Mouse (Mus musculus) myocyte (in vitro differentiated cells): ENCODE measurements at regions not wholly inside any gene's neighbourhood (a gene's known extent, or its start where the extent isn't known, plus 50 kb on each side); places are given as distances from the start of the nearest gene placed in this dataset.

Experiments
- CEBPB ChIP-seq: IDR thresholded peaks from 2 replicates; pipeline ENCODE4 v1.6.1; 2011; ENCODE audit warnings: mild to moderate bottlenecking, moderate library complexity; ENCODE audit not compliant: poor library complexity, insufficient read depth, severe bottlenecking
- MAX ChIP-seq: IDR thresholded peaks from one replicate; pipeline ENCODE4 v1.6.1; 2011; ENCODE audit warnings: low read depth, mild to moderate bottlenecking, control low read depth
- MYOG ChIP-seq, 3 experiments: IDR thresholded peaks; one replicate each; pipeline ENCODE4 v1.6.1; 2011; ENCODE audit warnings: control low read depth in 2 of 3, low read depth in 2 of 3, mild to moderate bottlenecking in 2 of 3; ENCODE audit not compliant: insufficient read length in 2 of 3, control insufficient read depth in 1 of 3, insufficient read depth in 1 of 3
- POLR2A ChIP-seq: IDR thresholded peaks from one replicate; pipeline ENCODE4 v1.6.1; 2011; ENCODE audit warnings: low read depth, mild to moderate bottlenecking, control low read depth, moderate library complexity; ENCODE audit not compliant: insufficient read length
- POLR2AphosphoS2 ChIP-seq: IDR thresholded peaks from one replicate; pipeline ENCODE4 v1.6.1; 2011; ENCODE audit warnings: low read depth, control low read depth; ENCODE audit not compliant: insufficient read length
- REST ChIP-seq: IDR thresholded peaks from one replicate; pipeline ENCODE4 v1.6.1; 2011; ENCODE audit warnings: mild to moderate bottlenecking, control low read depth, moderate library complexity; ENCODE audit not compliant: insufficient read depth, insufficient read length
- SRF ChIP-seq: IDR thresholded peaks from one replicate; pipeline ENCODE4 v1.6.1; 2011; ENCODE audit warnings: low read depth; ENCODE audit not compliant: control insufficient read depth, insufficient read length
- TCF12 ChIP-seq: IDR thresholded peaks from one replicate; pipeline ENCODE4 v1.6.1; 2011; ENCODE audit warnings: mild to moderate bottlenecking, control low read depth; ENCODE audit not compliant: poor library complexity, insufficient read depth, severe bottlenecking
- TCF3 ChIP-seq: IDR thresholded peaks from one replicate; pipeline ENCODE4 v1.6.1; 2011; ENCODE audit warnings: low read depth, control low read depth; ENCODE audit not compliant: insufficient read length
- USF1 ChIP-seq: IDR thresholded peaks from one replicate; pipeline ENCODE4 v1.6.1; 2011; ENCODE audit warnings: low read depth, mild to moderate bottlenecking, control low read depth, moderate library complexity

DNA sequence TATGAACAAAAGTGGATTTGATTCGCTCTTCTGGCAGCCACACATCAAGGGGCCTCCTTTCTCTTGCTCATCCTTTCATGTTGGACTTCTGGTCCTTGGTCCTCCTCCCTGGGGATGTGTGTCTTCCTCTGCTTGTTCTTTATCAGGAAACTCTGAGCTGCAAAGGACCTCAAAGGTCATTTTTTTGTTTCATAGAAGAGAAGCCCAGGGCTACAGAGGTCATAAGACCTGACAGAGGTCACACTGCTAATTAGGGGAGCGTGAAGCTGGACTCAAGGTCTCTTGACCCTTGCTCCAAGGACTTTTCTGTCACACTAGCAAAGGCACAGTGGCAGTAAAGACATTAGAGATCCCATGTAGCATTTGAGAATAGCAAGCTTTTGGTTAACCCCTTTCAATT, 345.8 kb downstream of the Olfm4 start:
- TF ChIP-seq POLR2A (no peak), USF1 (no peak), TCF12 (no peak), REST (no peak), POLR2AphosphoS2 (no peak), MAX (no peak), SRF (no peak), CEBPB (no peak), TCF3 (no peak), MYOG (IDR thresholded peaks at IDR 0.05; ENCODE audit: control insufficient read depth in 1 of 3, insufficient read depth in 1 of 3, insufficient read length in 2 of 3, low read depth in 2 of 3) (no peak)
